Mouse (Mus musculus) left cerebral cortex, adult 9 months (tissue): ENCODE measurements around the gene Arhgef17.

ENCODE experiments used
- DNase-seq, 2 experiments: peaks; one replicate each; pipeline ENCODE4 v3.0.0; 2022; ENCODE audit warnings: low spot score in 2 of 2

The Arhgef17 gene

DNA sequence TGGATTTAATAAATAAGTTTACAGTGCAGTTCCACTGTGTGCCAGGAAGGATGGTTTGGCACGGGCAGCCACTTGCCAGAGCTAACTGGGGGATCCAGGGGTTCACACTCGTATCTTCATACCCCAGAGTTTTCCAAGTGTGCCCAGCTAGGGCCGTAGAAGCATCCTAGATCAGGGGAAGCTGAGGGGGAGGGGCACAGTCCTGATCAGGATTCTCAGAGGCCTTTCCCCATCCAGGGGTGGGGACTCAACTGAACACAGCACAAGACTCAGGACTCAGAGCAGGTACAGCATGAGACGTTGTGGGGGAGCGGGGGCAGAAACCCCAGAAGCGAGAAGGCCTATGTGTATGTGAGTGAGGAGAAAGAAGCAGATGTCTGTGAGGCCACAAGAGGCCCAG, 14.2 kb downstream of the Arhgef17 start:
- no peak for DNase-seq

- DNase-seq = no peak
Observed at GRCm38 (mm10) chr7:100916526-100916925, 15.4 kb downstream of the Arhgef17 start.

- no peak for DNase-seq
Observed at GRCm38 (mm10) chr7:100915204-100915603, 16.7 kb downstream of the Arhgef17 start.

DNA sequence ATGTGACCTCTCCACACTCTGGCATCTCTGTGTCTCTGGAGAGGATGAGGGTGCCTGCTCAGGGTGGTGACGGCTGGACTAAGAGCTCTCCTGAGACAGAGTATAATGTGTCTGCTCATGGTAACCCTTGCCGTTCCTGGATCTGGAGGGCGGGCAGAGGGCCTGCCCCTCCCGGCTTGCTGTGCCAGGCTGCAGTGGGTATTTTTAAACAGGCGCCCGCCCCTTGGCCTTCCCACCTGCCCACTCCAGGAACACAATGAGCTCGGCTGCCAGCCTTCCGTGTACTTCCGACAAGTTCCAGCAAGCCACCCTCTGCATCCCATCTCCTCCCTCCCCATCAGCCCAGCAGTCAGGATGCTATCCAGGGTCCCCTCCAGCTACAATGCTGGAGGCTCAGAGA, 20.1 kb downstream of the Arhgef17 start:
- no peak for DNase-seq

DNA sequence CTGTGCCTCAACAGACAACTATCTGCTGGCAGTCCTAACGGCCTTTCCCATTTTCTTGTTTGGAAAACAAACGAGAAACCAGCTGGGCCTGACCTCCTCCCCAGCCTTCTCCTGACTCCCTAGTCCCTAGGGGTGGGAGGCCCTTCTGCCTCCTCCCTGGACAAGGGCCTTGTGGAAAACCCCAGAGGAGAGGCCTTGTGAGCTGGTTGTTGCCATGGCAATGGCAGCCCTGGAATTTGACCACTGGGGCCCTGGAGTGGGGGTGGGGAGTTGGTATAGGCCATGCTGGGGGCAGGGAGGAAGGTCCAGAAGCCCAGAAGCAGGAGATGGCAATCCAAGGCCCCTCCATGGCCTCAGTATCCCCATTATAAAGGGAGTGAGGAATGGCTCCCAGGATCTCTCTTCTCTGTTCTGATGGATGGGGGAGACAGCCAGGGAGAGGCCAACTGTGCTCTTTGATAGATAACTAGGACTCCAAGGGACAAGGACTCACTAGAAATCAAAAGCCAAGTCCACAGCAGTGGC, 20.6 kb downstream of the Arhgef17 start:
- DNase-seq = no peak

GRCm38 (mm10) chr7:100908567-100908966, 23.3 kb downstream of the Arhgef17 start:
- no peak for DNase-seq

DNA sequence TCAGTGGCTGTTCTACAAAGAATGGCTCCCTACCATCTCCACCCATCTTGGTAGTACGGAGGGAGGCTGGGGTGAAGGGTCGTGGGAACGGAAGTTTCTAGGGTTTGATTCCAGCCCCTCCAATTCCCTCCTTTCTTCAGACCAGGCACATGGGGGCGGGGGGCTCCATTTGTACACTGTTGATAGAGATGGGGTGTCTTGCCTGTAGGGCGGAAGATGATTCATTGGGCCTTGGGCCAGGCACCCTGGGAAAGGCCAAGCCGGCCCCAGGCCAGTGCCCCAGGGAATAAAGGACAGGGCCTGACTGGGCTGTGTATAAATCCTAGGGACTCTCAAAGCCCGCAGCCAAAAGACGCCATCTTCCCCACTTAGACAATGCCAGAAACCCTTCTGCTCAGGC, 23.8 kb downstream of the Arhgef17 start:
- DNase-seq = no peak

GRCm38 (mm10) chr7:100907231-100907630, 24.7 kb downstream of the Arhgef17 start:
- DNase-seq = peak in 1 of 2 experiments; percentile 88

DNA sequence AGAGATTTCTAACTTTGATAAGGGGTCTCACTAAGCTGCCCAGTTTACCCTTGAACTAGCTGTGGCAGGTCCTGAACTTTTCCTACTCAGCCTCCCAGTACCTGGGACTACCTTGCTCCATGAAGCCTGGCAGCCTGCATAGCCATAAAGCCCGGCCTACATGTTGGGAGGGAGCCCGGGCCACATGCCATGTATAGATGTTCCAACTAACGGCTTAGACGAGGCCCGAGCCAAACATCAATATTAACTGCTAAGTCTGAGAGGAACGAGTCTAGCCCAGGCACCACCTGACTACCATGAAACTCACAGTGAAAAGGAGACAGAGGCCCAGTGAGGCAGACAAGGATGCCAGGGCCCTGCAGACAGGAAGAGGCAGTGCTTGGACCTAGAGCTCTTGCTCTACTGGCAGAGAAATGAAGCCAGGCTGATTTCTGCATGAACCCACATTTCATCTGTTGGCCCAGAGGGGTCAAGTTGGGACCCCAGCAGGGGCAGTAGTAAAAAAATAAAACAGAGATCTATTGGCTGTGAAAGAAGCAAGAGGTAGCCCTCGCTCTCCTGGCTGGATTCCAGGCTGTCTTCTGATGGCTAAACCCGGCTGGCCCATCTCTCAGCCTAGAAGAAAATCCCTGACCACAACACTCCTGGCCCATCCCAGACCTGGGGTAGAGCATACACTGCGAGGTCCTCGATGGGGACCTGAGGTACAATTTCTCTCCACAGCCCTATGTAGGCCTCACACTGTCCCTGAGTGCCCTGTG, 25.7 kb downstream of the Arhgef17 start:
- DNase-seq = no peak

DNA sequence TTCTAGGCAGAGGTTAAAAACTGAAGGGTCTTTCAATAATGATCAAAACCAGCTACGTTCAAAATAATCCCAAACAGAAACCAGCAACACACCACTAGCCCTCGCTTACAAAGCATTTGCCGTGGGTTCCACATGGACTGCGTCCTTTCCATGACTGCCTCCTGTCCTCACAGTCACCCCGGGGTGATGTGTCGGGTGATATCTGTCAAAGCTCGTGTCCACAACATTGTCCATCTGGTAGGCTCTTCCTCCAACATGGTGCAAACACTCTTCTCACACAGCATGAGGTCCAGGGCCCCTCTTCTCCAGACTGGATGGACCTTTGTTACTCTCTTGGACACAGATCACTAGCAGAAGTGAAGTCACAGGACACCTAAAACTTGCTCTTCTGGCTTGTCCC, 26.9 kb downstream of the Arhgef17 start:
- no peak for DNase-seq

DNA sequence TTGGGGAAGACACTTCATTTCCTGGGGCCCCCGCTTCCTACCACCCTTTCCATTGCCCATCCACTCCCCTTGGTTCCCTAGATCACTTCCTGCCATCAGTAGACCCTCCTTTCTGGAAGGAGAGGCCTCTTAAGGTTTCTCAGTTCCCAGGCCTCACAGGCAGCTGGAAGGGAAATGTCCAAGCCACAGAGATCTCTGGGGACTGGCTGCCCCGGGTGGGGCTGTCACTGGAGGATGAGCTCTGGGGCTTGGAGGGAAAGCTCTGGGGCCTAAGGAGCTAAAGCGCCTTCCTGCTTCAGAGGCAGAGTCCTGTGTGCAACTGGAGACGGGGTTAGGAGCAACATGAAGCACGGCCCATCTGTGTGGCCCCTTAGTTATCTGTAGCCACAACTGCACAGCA, 27.3 kb downstream of the Arhgef17 start:
- DNase-seq = no peak

GRCm38 (mm10) chr7:100902451-100903137, 29.3 kb downstream of the Arhgef17 start:
- no peak for DNase-seq

DNA sequence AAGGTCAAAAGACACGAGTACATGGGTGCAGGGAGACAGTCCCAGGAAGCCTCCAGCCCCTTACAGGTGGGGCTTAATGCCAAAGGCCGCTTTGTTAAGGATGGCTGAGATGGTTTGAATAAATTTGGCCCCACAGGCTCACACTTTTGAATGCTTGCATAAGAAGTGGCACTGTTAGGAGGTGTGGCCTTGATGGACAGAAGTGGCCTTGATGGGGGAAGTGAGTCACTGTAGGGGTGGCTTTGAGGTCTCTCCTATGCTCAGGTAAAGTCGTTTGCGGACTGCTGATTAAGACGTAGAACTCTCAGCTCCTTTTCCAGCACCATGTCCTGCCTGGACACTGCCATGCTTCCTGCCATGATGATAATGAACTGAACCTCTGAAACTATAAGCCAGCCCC, 34.1 kb downstream of the Arhgef17 start:
- DNase-seq = no peak

GRCm38 (mm10) chr7:100894833-100895226, 37.1 kb downstream of the Arhgef17 start:
- no peak for DNase-seq

GRCm38 (mm10) chr7:100894057-100894832, 37.7 kb downstream of the Arhgef17 start:
- peak in 1 of 2 experiments; percentile 59 for DNase-seq

- peak in 1 of 2 experiments; percentile 55 for DNase-seq
Observed at GRCm38 (mm10) chr7:100893249-100894056, 38.5 kb downstream of the Arhgef17 start.

DNA sequence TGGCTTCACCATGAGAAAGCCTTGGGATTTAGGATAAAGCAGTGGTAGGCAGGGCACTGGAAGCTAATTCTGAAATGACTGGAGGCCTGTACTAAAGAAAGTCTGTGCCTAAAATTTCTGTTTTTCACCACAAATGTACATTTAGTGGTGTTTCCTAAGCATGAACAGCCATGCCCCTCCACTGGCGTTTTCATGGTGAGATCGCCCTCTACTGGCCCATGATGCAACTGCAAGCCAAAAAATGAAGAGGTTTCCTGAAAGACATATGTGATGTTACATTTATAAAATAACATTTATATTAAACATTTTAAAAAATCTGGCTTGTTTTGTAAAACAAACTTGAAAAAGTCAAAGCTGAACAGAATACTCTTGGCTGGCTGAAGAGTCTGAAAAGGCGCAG, 45.4 kb downstream of the Arhgef17 start:
- peak in 1 of 2 experiments; percentile 73 for DNase-seq

GRCm38 (mm10) chr7:100884460-100884859, 47.4 kb downstream of the Arhgef17 start:
- DNase-seq = no peak

DNA sequence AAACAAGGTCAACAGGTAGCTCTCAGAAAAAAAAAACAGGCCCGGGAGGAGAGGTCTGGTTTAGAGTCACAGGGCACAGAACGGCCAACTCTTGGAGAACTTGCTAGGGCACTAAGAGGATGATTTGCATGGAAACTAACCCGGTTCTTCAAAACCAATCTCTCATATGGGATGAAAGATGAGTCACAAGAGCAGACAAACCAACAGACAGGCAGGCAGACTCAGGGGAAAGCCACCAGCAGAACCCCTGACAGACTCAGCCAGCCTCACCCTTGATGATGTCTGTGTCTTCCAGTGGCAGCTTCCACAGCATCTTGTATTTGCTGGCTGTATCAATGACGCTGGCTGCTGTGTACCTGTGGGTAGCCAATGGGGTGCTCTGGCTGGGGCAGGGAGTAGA, 50.0 kb downstream of the Arhgef17 start:
- DNase-seq = no peak

DNA sequence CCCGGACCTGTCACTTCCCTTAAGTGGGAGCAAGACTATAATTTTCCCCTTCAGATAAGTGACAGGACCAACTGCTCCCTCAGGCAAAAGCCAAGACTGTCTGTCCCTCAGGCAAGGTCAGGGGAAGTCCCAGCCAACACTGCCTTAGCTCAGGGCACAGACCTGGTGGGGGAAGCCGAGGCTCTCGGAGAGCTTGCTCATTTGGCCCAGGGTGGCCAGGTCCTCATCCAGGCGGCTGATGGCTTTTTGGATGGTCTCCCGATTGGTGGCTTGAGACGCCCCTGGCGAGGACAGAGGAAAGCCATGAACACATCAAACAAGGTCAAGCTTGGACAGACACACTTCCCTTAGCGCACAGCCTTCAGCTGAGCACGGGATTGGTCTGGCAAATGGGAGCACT, 50.4 kb downstream of the Arhgef17 start:
- DNase-seq = no peak

GRCm38 (mm10) chr7:100879595-100879994, 52.3 kb downstream of the Arhgef17 start:
- DNase-seq = no peak
